Mouse (Mus musculus): ENCODE data around the gene Olfr237-ps1.

GRCm38 (mm10) chr6:43162982-43163381 lies 16.6 kb downstream of the Olfr237-ps1 start, which contains the start of gene Olfr437:
- no peak for TF ChIP-seq CTCF (IDR thresholded peaks at IDR 0.05; ENCODE audit: low read depth)
- TF ChIP-seq EP300 (IDR thresholded peaks at IDR 0.05; ENCODE audit: low read depth): no peak
